Comparison of ENCODE assay signal across 11 mouse cellular contexts in genomic region chr14:10655842-10656241, GRCm38 (mm10).
DNase-seq lines count a peak whose midpoint lies in the region; ATAC-seq lines count a peak whose summit lies in the region.
"Had no signal": no experiment of that assay in that cellular context is flagged by ENCODE, and none has a peak within 500 bp of the region (broad histone marks: within the 10 kb centered on the region; RNA-seq: fewer than 3 reads in every experiment).

No protein-coding gene starts in this region.

- H3K27me3 ChIP-seq in heart, embryonic 11.5 days (ENCODE audit: control insufficient read depth, insufficient read depth, low read length), result no peaks in the 10 kb centered on the region
- no peaks in the 10 kb centered on the region for H3K27me3 ChIP-seq in kidney, embryonic 14.5 days (ENCODE audit: control insufficient read depth, insufficient read depth, low read length)
- H3K27me3 ChIP-seq: forebrain, embryonic 13.5 days; limb, embryonic 15.5 days had no signal

- ATAC-seq in heart, embryonic 11.5 days (replicated peaks; ENCODE audit: insufficient number of reproducible peaks, low FRiP score, low TSS enrichment), result no peak
- ATAC-seq in kidney, embryonic 14.5 days (ENCODE audit: low FRiP score, low TSS enrichment), result peak; percentile 43; the same call in 1 of the 2 replicates
- ATAC-seq: forebrain, embryonic 13.5 days had no signal

- no peaks in the 10 kb centered on the region for H3K36me3 ChIP-seq in heart, embryonic 11.5 days (ENCODE audit: control insufficient read depth, insufficient read depth, low read length)
- no peaks in the 10 kb centered on the region for H3K36me3 ChIP-seq in kidney, embryonic 14.5 days (ENCODE audit: control insufficient read depth, insufficient read depth, low read length)
- H3K36me3 ChIP-seq: limb, embryonic 15.5 days had no signal

- no peaks in the 10 kb centered on the region for H3K9me3 ChIP-seq in heart, embryonic 11.5 days (replicated peaks; ENCODE audit: control insufficient read depth, low read length)
- no peaks in the 10 kb centered on the region for H3K9me3 ChIP-seq in kidney, embryonic 14.5 days (ENCODE audit: control insufficient read depth, low read length)
- H3K9me3 ChIP-seq: forebrain, embryonic 13.5 days; limb, embryonic 15.5 days had no signal

- H3K4me3 ChIP-seq in heart, embryonic 11.5 days (ENCODE audit: low read depth, low read length), result no peak overlapping the region
- no peak overlapping the region for H3K4me3 ChIP-seq in kidney, embryonic 14.5 days (ENCODE audit: low read length)
- H3K4me3 ChIP-seq: forebrain, embryonic 13.5 days; limb, embryonic 15.5 days had no signal

- H3K4me1 ChIP-seq in heart, embryonic 11.5 days (ENCODE audit: control insufficient read depth, insufficient read depth, low read length), result no peaks in the 10 kb centered on the region
- H3K4me1 ChIP-seq in kidney, embryonic 14.5 days (ENCODE audit: control insufficient read depth, insufficient read depth, low read length), result 0 out of 2 replicates have a peak, but pooled peaks cover 3% of the 10 kb centered on the region
- H3K4me1 ChIP-seq: limb, embryonic 15.5 days had no signal

- WGBS in heart, embryonic 11.5 days (ENCODE audit: insufficient replicate concordance), result 61% methylated on average over 3 of the region's 3 CpGs
- 26% methylated on average over 3 of the region's 3 CpGs for WGBS in kidney, embryonic 14.5 days

- peak; percentile 42 to 65 for DNase-seq in heart, adult 18-20 months
- DNase-seq in cerebellum, postnatal 10 days, result peak; percentile 30 to 49
- DNase-seq in gastrocnemius, postnatal 25 days, result peak; percentile 19
- no peak for DNase-seq in frontal cortex, adult 2 months (ENCODE audit: extremely low spot score in 1 of 2, low spot score in 1 of 2)
- DNase-seq in thymus, postnatal 4 days, result no peak
- DNase-seq in right cerebral cortex, postnatal 25 days, result no peak
- DNase-seq: lung, postnatal 4 days had no signal

- H3K27ac ChIP-seq in heart, embryonic 11.5 days (ENCODE audit: low read depth, low read length), result no peak overlapping the region
- no peak overlapping the region for H3K27ac ChIP-seq in kidney, embryonic 14.5 days (ENCODE audit: low read depth, low read length)
- H3K27ac ChIP-seq: forebrain, embryonic 13.5 days; limb, embryonic 15.5 days had no signal

- no peak overlapping the region for H3K9ac ChIP-seq in heart, embryonic 11.5 days (ENCODE audit: low read depth, low read length)
- H3K9ac ChIP-seq in kidney, embryonic 14.5 days (ENCODE audit: low read depth, low read length), result no peak overlapping the region
- H3K9ac ChIP-seq: forebrain, embryonic 13.5 days; limb, embryonic 15.5 days had no signal

- no peak overlapping the region for H3K4me2 ChIP-seq in heart, embryonic 11.5 days
- no peak overlapping the region for H3K4me2 ChIP-seq in kidney, embryonic 14.5 days (replicated peaks; ENCODE audit: low read depth, low read length)
- H3K4me2 ChIP-seq: forebrain, embryonic 13.5 days; limb, embryonic 15.5 days had no signal

Comparison
In these comparisons a context has a peak if more than half of its experiments do, and no peak if none do; other contexts are left out.
1. DNase-seq: peak in heart, adult 18-20 months (2 of 2), cerebellum, postnatal 10 days (2 of 2) and gastrocnemius, postnatal 25 days (single experiment); none in frontal cortex, adult 2 months (0 of 2), thymus, postnatal 4 days (single experiment) and right cerebral cortex, postnatal 25 days (single experiment).